Mouse (Mus musculus): Measurements from ENCODE around the gene Tyw1.
"Not testable (repeated sequence)": the region's sequence is repeated elsewhere in the genome, so short reads cannot be mapped to it uniquely, and the experiment has no call there.

Gene Tyw1

GRCm38 (mm10) chr5:130255017-130255720, at the start of gene Tyw1, which contains the start of gene Sbds:
Gene Tyw1, plus strand, starts transcription at chr5:130255619.
Gene Sbds, minus strand, starts transcription at chr5:130255530.
- peak; percentile 100 for DNase-seq (ENCODE audit: low read depth)

- no peak for DNase-seq (ENCODE audit: low read depth)
Observed at GRCm38 (mm10) chr5:130207299-130207698, 48.1 kb upstream of the Tyw1 start.

- DNase-seq (ENCODE audit: low read depth), result no peak
Observed at GRCm38 (mm10) chr5:130212956-130213355, 42.5 kb upstream of the Tyw1 start.

GRCm38 (mm10) chr5:130216781-130217180, 38.6 kb upstream of the Tyw1 start, which contains the start of gene Tmem248:
Gene Tmem248, plus strand, starts transcription at chr5:130217081.
- DNase-seq (ENCODE audit: low read depth), result no peak

GRCm38 (mm10) chr5:130217406-130217805, 38.0 kb upstream of the Tyw1 start:
- no peak for DNase-seq (ENCODE audit: low read depth)

- no peak for DNase-seq (ENCODE audit: low read depth)
Observed at GRCm38 (mm10) chr5:130218336-130218735, 37.1 kb upstream of the Tyw1 start.

- DNase-seq (ENCODE audit: low read depth), result no peak
Observed at GRCm38 (mm10) chr5:130221316-130221715, 34.1 kb upstream of the Tyw1 start.

- no peak for DNase-seq (ENCODE audit: low read depth)
Observed at GRCm38 (mm10) chr5:130221760-130222145, 33.7 kb upstream of the Tyw1 start.

GRCm38 (mm10) chr5:130222146-130223004, 33.0 kb upstream of the Tyw1 start:
- DNase-seq (ENCODE audit: low read depth), result peak; percentile 93

- DNase-seq (ENCODE audit: low read depth), result no peak
Observed at GRCm38 (mm10) chr5:130226790-130227189, 28.6 kb upstream of the Tyw1 start.

GRCm38 (mm10) chr5:130228120-130228519, 27.3 kb upstream of the Tyw1 start:
- DNase-seq (ENCODE audit: low read depth), result no peak

GRCm38 (mm10) chr5:130236302-130236701, 19.1 kb upstream of the Tyw1 start:
- DNase-seq (ENCODE audit: low read depth), result no peak

- DNase-seq (ENCODE audit: low read depth), result no peak
Observed at GRCm38 (mm10) chr5:130239236-130239635, 16.2 kb upstream of the Tyw1 start.

GRCm38 (mm10) chr5:130239856-130240255, 15.6 kb upstream of the Tyw1 start:
- no peak for DNase-seq (ENCODE audit: low read depth)

GRCm38 (mm10) chr5:130241426-130241825, 14.0 kb upstream of the Tyw1 start:
- no peak for DNase-seq (ENCODE audit: low read depth)

- DNase-seq (ENCODE audit: low read depth), result no peak
Observed at GRCm38 (mm10) chr5:130247823-130248222, 7.6 kb upstream of the Tyw1 start.

GRCm38 (mm10) chr5:130254164-130255016, 1.0 kb upstream of the Tyw1 start:
- peak; percentile 61 for DNase-seq (ENCODE audit: low read depth)

GRCm38 (mm10) chr5:130255799-130256525, 543 bp downstream of the Tyw1 start:
- DNase-seq (ENCODE audit: low read depth), result not testable (repeated sequence)

GRCm38 (mm10) chr5:130256678-130257271, 1.4 kb downstream of the Tyw1 start:
- DNase-seq (ENCODE audit: low read depth), result peak; percentile 97

- DNase-seq (ENCODE audit: low read depth), result no peak
Observed at GRCm38 (mm10) chr5:130257303-130257702, 1.9 kb downstream of the Tyw1 start.

GRCm38 (mm10) chr5:130263454-130263853, 8.0 kb downstream of the Tyw1 start:
- DNase-seq (ENCODE audit: low read depth), result no peak
